Mouse (Mus musculus): ENCODE data around the gene Pla2g2c.

Pla2g2c gene

GRCm38 (mm10) chr4:138724354-138725126 is at the start of gene Pla2g2c:
Pla2g2c (plus strand) TSS chr4:138724792.
- peak in 1 of 2 experiments; percentile 88 for DNase-seq (ENCODE audit: low spot score in 2 of 2)

- no peak for DNase-seq (ENCODE audit: low spot score in 2 of 2)
These were observed 48.1 kb upstream of the Pla2g2c start for GRCm38 (mm10) chr4:138676480-138676879.

GRCm38 (mm10) chr4:138677579-138677978 is 47.0 kb upstream of the Pla2g2c start:
- peak; percentile 67 to 75 for DNase-seq (ENCODE audit: low spot score in 2 of 2)

- no peak for DNase-seq (ENCODE audit: low spot score in 2 of 2)
These were observed 44.5 kb upstream of the Pla2g2c start for GRCm38 (mm10) chr4:138680124-138680523.

GRCm38 (mm10) chr4:138682760-138683159 is 41.8 kb upstream of the Pla2g2c start:
- no peak for DNase-seq (ENCODE audit: low spot score in 2 of 2)

GRCm38 (mm10) chr4:138685813-138686212 is 38.8 kb upstream of the Pla2g2c start:
- DNase-seq (ENCODE audit: low spot score in 2 of 2): peak; percentile 63 to 69

GRCm38 (mm10) chr4:138689094-138689512 is 35.5 kb upstream of the Pla2g2c start:
- DNase-seq (ENCODE audit: low spot score in 2 of 2): no peak

GRCm38 (mm10) chr4:138690561-138690960 is 34.0 kb upstream of the Pla2g2c start:
- no peak for DNase-seq (ENCODE audit: low spot score in 2 of 2)

- DNase-seq (ENCODE audit: low spot score in 2 of 2): peak; percentile 71 to 82
These were observed 33.0 kb upstream of the Pla2g2c start for GRCm38 (mm10) chr4:138691443-138692181.

GRCm38 (mm10) chr4:138693043-138693692 is 31.4 kb upstream of the Pla2g2c start:
- no peak for DNase-seq (ENCODE audit: low spot score in 2 of 2)

GRCm38 (mm10) chr4:138696720-138697119 is 27.9 kb upstream of the Pla2g2c start:
- DNase-seq (ENCODE audit: low spot score in 2 of 2): no peak

GRCm38 (mm10) chr4:138697166-138697860 is 27.3 kb upstream of the Pla2g2c start:
- DNase-seq (ENCODE audit: low spot score in 2 of 2): no peak

GRCm38 (mm10) chr4:138698296-138698695 is 26.3 kb upstream of the Pla2g2c start:
- no peak for DNase-seq (ENCODE audit: low spot score in 2 of 2)

GRCm38 (mm10) chr4:138700184-138700982 is 24.2 kb upstream of the Pla2g2c start:
- DNase-seq (ENCODE audit: low spot score in 2 of 2): peak in 1 of 2 experiments; percentile 75

GRCm38 (mm10) chr4:138701111-138701510 is 23.5 kb upstream of the Pla2g2c start:
- no peak for DNase-seq (ENCODE audit: low spot score in 2 of 2)

GRCm38 (mm10) chr4:138702031-138702430 is 22.6 kb upstream of the Pla2g2c start:
- DNase-seq (ENCODE audit: low spot score in 2 of 2): no peak

- DNase-seq (ENCODE audit: low spot score in 2 of 2): no peak
These were observed 22.1 kb upstream of the Pla2g2c start for GRCm38 (mm10) chr4:138702528-138702927.

- no peak for DNase-seq (ENCODE audit: low spot score in 2 of 2)
These were observed 21.0 kb upstream of the Pla2g2c start for GRCm38 (mm10) chr4:138703591-138703990.

- no peak for DNase-seq (ENCODE audit: low spot score in 2 of 2)
These were observed 20.4 kb upstream of the Pla2g2c start for GRCm38 (mm10) chr4:138704169-138704568.

- no peak for DNase-seq (ENCODE audit: low spot score in 2 of 2)
These were observed 18.0 kb upstream of the Pla2g2c start for GRCm38 (mm10) chr4:138706620-138707019.

GRCm38 (mm10) chr4:138708636-138709035 is 16.0 kb upstream of the Pla2g2c start:
- no peak for DNase-seq (ENCODE audit: low spot score in 2 of 2)
